Mouse (Mus musculus): ENCODE measurements around the gene Spata13. TPM values are rescaled to one million over a fixed set of nuclear protein-coding genes. Genes with fewer than 3 reads are reported as not detected.

Spata13 gene
- total RNA-seq, 2 experiments from 2014 or later: 25.6 to 31.8 TPM

GRCm38 (mm10) chr14:60790103-60790502 lies 156.3 kb downstream of the Spata13 start:
- peak; percentile 29 to 40 for DNase-seq

DNA sequence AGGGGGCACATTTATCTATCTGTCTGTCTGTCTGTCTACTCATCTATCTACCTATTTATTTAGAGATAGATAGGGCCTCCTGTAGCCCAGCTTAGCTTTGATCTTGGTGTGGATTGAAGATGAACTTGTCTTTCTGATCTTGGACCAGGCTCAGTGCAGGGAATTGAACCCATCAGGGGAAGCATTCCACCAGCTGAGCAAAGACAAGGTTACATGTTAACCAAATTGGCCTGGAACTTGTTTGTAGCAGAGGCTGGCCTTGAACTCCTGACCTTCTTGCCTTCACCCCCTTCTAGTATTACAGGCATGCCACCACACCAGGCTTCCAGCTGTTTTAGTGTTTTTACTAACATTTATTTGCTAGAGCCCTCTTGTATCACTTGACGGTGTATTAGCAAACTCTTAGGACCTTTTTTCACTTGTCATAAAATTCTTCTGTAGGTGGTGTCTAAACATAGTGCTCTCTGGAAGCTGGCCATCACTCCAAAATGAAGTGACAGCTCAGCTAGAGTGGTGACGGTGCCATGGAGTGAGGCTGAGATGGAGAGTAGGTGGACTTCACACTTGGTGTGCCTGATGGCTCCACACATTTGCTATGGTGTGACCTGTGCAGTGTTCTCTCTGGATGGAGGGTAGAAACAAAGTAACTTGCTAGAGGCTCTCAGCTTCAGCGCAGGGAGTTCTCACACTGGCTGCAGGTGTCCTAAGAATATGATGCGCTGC lies 163.0 kb downstream of the Spata13 start:
- no peak for DNase-seq

- DNase-seq: no peak
These were observed 163.8 kb downstream of the Spata13 start for GRCm38 (mm10) chr14:60797596-60797995.

GRCm38 (mm10) chr14:60798721-60799120 lies 164.9 kb downstream of the Spata13 start:
- DNase-seq: no peak

- no peak for DNase-seq
These were observed 166.2 kb downstream of the Spata13 start for GRCm38 (mm10) chr14:60799762-60800728.

- DNase-seq: no peak
These were observed 168.2 kb downstream of the Spata13 start for GRCm38 (mm10) chr14:60802026-60802425.

DNA sequence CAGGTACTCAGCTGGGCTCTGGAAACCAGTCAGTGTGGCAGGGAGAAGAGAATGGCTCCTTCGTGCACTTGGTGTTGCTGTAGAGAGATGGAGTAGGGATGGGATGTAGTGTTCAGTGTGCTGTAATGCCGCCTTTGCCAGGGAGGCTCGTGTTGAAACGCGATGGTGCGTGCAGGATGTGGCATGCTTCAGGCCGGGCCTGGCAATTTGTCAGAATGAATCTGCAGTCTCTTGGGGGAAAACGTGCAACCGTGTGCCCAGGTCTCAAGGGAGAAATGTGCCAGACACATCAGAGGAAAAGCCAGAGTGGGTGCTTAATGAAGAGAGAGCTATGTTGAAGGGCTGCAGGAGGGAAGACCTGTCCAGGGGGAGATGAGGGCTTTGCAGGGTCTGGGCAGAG lies 171.2 kb downstream of the Spata13 start:
- no peak for DNase-seq

DNA sequence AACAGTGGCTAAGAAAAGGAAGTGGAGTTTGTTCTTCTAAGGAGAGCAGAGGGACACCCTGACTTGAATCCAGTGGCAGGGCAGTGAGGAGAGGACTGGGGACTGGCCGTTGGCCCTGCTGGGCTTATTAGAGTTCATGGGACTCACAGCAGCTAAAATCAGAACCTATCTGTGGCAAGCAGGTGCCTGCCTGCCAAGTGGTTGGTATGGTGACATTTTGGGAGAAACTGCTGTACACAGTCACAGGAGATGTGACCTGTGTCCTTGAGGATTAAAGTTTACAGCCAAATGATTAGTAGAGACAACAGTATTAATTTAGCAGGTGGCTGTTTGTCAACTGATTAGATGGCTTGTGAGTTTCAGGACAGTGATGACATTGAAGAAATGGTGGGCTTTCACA lies 172.1 kb downstream of the Spata13 start:
- DNase-seq: no peak

DNA sequence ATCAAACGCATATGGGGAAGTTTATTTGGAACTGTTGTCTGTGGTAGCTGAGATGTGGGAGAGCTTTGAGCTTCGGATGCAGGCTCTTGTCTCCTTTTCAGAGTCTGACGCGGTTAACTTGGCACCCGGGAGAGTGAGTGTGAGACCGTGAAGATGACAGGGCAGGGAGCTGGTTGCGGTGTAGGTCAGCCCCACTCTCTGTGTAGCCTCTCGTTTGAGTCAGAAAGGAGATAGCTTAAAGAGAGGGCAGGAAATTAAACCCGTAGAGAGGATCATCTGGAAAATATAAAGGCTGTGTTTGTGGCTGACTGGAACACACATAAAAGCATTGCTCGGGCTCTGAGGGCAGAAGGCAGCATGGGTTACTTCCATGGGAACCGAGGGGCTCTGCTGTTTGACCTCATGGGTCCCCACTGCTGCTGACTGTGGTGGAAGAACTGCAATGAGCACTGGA lies 173.1 kb downstream of the Spata13 start:
- DNase-seq: no peak

- no peak for DNase-seq
These were observed 176.1 kb downstream of the Spata13 start for GRCm38 (mm10) chr14:60809881-60810280.

DNA sequence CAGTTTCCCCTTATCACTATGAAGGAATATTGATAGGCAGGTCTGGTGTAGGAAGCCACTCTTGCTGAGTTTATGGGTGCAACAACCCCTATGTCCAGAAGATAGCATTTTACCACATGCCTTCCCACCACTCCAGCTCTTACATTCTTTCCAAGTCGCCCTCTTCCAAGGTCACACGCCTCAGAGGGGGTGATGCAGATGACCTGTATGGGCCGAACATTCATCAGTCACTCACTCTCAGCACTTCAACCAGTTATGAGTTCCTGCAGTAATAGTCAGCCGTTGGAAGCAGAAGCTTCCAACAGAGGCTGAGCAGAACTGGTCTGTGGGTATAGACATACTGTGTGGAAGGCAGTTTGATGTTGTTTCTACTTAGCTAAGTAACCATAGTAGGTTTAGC lies 177.7 kb downstream of the Spata13 start:
- no peak for DNase-seq

Other genes with a start within 250 kb of the Spata13 start
- under 1 TPM; 0.22 to 0.38 TPM for gene C1qtnf9, start 134.1 kb downstream of the Spata13 start, total RNA-seq (2021)
- 10 to 100 TPM; 32.0 to 33.0 TPM for gene Mipep, start 150.6 kb downstream of the Spata13 start, total RNA-seq (2021)